Mouse (Mus musculus) heart, postnatal 10 days (tissue): Measurements from ENCODE around the gene Cbfa2t3. TPM values are rescaled to one million over a fixed set of nuclear protein-coding genes. Genes with fewer than 3 reads are reported as not detected.

ENCODE experiments used
- DNase-seq, 2 experiments: peaks; one replicate each; pipeline ENCODE4 v3.0.0; 2021
- intact Hi-C: fragments of 180-260 bp; cut with DNase I; formaldehyde crosslinking; loops from one replicate; pipeline ENCODE4 v1.15.1; 2025
- total RNA-seq, 2 experiments: library from RNA; stranded (reverse); gene quantifications; 2 replicates each; pipeline ENCODE4 v1.2.3; 2021

The Cbfa2t3 gene
- total RNA-seq, 2 experiments from 2014 or later: 22.2 to 24.5 TPM

DNA sequence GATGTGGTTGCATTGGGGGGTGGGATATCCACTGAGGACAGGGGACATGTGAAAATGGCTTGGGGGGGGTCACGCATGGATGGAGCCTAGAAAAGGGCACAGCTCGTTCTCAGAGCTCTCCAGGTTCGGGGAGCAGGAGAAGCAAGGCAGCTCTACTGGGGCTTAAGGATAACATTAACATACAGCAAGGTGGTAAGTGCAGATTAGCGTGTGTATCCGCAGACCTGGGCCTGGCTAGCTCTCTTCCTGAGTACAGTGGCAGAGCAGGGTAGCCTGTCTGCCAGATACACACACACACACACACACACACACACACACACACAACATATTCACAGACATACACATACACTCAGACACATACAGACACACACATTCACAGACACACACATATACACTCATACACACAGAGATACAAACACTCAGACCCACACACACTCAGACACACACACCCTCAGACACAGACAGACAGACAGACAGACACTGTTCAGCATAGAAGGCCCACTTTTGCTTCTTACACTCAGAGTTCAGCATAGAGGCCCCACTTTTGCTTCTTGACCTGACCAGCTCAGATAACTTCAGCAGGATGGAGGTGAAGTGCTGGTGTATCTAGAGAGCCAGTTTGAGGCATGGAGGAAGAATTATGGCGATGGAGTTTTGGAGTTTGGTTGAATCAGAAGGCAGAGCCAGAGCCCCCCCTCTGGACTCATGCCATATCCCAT lies 80.1 kb downstream of the Cbfa2t3 start:
- intact Hi-C loops: loop anchor here (1.0 to 10.0 kb wide), 4 partner anchors 60 to 576 kb away; no protein-coding TSS in a partner anchor
- DNase-seq: no peak

DNA sequence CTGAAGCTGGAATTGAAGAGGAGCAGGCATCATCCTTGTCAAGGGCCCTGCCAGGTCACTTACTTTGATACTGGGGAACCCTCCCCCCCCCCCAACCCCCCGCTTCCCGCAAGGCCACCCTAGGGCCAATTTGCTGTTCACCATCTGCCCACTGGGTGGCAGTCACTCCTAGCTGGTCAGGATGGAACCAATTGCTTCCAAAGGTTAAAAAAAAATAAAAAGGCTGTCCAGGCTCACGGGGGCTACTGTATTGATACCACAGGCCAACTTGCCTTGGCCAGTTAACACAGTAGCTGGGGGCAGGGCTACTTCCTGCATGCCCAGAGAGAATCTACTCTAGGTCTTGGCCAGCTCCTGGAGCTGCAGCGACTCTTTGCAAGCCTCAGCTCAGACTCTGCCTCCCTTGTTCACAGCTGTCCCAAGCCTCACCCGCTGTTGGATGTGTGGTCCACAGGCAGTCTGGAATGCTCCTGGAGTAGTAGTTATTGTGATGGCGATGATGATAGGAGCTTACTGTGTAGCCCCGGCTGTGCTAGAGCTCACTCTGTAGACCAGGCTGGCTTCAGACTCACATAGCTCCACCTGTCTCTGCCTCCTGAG lies 80.9 kb downstream of the Cbfa2t3 start:
- intact Hi-C loops: loop anchor here (1.0 to 10.0 kb wide), 4 partner anchors 61 to 577 kb away; no protein-coding TSS in a partner anchor
- DNase-seq: peak; percentile 85 to 94

DNA sequence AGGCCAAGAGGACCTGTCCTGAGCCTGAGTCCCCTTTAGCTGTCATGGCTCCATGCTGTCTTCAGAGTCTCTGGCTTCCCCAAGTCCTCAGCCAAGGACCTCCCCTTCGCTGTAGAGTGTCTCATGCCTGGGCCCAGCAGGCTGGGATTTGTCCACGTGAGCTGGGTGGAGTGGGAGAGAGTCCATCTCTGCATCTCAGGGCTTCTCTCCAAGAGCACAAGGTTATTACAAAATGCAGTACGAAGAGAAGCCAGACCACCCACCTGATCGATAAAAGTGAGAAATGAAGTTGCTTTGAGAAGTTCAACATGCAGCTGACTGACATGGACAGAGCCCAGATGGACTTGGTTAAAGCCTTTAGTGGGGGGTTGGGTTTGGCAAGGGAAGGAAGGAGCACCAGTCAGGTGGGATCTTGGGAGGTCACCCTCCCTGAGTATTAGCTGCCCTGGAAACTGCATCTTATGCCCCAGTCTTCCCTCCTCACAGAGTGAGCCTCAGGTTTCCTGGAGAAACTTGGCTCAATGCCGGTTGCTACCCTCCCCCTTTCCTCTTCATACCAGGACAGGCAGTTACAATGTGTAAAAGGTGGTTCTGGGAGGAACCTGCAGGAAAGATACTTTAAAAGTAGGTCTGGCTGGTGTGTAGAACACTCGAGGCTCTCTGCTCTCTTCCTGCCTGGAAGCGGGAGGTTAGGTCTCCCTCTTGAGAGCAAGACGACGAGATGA lies 82.6 kb downstream of the Cbfa2t3 start:
- peak in 1 of 2 experiments; percentile 48 for DNase-seq
- intact Hi-C loops: loop anchor here (5.0 to 10.0 kb wide), 2 partner anchors 196 to 578 kb away; no protein-coding TSS in a partner anchor

DNA sequence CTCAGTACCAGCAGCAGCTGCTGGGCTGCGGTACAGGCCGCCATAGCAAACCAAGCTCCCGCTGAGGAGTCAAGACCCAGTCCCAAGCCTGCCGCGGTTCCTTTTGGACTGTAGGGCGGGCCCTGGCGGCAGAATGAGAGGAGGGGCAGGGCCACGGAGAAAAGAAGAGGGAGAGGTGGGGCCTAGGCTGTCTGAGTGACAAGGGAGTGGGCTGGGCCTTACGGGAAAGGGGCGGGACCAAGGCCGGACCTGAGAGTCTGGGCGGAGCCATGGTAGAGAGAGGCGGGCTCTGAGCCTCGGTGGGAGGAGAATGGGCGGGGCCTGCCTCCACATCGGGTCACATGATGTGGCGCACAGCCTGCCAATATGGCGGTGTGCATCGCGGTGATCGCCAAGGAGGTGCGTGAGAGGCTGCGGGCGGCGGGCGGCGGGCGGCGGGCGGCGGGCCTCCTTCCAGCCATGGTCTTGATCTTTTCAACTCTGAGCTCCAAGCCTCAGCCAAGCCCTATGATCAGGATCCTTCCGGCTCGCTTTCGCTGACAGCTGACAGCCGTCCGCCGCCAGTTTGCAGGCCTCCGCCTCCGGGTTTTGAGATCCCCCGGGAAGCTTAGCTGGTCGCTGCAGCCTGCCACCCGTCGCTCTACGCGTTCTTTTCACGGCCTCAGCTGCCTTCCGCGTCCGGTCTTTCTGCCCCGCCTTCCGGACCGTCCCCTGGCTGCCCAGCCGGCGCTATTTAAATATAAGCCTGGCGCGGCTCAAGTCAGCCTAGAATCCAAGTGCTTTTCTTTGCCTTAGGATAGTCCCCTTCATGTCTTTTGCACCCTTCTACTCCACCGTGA lies 87.4 kb downstream of the Cbfa2t3 start, which contains the start of the genes Galns and Trappc2l:
Gene Galns, minus strand, starts transcription at position 169 of the 839 bp plus-strand sequence.
Gene Trappc2l, plus strand, starts transcription at position 346 of the 839 bp plus-strand sequence.
- DNase-seq: peak; percentile 96
- intact Hi-C loops: loop anchor here (2.0 to 10.0 kb wide), 3 partner anchors 45 to 583 kb away; no protein-coding TSS in a partner anchor

DNA sequence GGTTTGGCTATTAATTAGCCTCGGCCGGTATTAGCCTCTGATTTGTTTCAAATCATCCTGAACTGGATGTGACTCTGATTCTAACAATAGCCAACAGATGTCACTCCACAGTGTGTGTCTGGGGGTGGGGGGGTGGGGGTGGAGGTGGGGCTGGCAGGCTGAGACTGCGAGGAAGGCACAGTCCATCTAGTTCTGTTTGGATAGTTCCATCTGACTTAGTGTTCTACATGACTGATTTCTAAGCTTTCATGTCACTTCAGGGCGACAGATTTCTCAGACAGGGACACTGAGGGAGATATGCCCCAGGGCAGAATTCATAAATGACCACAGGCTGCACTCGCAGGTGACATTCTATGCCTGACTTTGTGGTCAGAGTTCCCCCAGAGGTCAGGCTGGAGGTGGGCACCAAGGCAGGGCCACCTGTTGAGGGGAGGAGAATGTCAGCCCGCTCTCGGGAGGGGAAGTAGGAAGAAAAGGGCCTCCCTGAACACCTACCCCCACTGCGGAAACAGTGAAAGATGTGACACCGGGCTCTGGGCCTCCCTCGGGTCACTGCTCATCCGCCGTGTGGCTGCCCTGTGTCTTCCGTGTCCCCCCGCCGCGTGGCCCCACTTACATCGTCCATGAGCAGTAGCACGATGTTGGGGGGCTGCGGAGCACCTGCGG lies 88.2 kb downstream of the Cbfa2t3 start:
- intact Hi-C loops: loop anchor here (2.0 to 10.0 kb wide), 3 partner anchors 44 to 584 kb away; no protein-coding TSS in a partner anchor
- DNase-seq: no peak

DNA sequence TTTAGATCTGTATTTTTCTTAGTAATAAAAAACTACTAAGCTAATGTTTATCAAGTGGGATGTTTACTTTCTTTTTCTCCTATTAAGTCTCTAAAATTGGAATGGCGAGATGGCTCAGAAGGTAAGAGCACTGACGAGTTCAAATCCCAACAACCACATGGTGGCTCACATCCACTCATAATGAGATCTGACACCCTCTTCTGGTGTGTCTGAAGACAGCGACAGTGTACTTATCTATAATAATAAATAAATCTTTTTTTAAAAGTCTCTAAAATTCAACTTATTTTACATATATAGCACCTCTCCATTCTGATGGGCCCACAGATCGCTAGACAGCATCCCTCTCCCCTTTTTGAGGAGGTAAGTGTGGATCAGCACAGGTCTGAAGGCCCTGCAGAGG lies 88.7 kb downstream of the Cbfa2t3 start:
- intact Hi-C loops: loop anchor here (2.0 to 10.0 kb wide), 3 partner anchors 43 to 585 kb away; no protein-coding TSS in a partner anchor
- DNase-seq: no peak

DNA sequence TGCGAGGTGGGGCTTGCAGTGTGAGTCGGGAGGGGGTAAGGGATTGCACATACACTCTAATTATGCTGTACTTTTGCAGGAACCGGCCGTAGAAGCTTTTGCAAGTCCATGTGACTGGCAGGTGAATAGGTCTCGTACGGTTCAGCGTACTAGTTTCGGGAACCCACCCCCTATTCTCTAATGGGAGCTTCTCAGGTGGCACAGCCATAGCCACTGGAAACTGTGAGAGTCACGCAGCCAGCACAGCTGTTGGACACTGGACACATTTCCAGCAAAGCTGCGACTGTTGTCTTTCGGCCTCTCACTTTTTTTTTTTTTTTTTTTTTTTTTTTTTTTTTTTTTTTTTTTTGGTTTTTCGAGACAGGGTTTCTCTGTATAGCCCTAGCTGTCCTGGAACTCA lies 92.1 kb downstream of the Cbfa2t3 start:
- DNase-seq: no peak
- intact Hi-C loops: no loop called here

DNA sequence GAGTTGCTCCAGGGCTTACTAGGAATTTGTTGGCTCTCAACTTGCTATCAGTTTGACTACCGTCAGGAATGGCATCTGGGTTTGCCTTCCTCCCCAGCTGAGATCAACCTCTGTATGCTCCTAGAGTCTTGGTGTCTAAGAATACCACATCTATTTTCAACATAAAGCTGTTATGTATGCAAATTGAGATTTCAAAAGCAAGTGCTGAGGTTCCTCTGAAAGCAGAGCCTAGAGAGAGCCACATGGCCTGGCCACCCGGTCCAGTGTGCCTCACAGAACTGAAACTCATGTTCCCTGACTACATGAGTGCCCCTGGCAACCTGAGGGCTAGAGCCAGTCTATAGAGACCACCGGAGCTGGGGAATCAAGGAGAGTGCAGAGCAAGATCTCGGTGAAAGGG lies 93.5 kb downstream of the Cbfa2t3 start:
- no peak for DNase-seq
- intact Hi-C loops: no loop called here

DNA sequence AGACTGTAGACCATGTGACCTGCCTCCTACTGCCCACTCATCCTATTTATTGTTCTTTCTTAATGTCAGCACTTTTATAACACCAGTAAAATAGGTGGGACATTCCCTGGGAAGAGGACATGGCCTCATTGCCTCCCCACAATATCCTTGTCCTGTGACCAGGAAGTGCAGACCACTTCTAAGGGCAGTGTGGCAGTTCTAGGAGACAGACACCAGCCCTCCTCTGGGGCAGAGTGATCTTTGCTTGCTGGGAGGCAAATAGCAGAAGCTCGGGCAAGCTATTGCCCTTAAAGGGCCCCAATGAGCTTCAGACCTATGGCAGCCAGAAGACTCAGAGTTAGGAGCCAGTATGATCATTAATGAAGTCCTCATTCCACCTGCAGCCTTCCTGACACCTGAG lies 94.3 kb downstream of the Cbfa2t3 start:
- DNase-seq: no peak
- intact Hi-C loops: no loop called here

DNA sequence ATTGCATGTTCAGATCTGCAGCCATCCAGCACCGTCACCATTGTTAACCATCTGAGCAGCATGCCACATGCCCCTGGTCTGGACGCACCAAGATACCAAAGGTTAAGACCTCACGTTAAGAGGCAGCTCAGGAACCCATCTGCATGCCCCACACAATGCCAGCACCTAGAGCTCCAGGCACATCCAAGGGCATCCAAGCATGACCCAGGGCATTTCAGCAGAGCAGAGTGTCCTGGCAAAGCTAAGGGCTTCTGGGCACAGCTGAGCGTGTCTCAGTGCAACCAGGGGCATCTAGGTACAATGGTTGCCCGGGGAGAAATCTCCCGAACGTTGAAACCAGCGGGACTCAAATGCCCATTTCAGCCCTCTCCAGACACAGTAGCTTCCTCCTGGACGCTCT lies 98.2 kb downstream of the Cbfa2t3 start:
- intact Hi-C loops: no loop called here
- no peak for DNase-seq

DNA sequence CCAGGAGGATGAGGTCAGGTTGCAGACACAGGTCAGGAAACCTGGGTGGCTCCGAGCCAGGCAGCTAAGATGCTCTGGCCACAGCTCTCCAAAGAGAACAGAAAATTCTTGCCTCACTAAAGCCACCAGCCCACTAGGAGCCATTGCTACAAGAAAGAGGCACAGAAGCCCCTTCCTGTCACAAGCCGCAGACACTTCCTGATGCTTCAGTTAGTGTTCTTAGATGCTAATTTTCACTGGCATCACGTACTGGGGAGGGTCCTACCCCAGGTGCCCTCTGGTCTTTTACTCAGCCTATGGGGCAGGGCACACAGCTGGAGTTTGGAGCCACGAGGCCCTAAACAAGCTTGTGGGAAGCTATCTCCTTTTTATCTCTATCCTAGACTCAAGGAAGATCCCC lies 102.9 kb downstream of the Cbfa2t3 start:
- DNase-seq: no peak
- intact Hi-C loops: no loop called here

DNA sequence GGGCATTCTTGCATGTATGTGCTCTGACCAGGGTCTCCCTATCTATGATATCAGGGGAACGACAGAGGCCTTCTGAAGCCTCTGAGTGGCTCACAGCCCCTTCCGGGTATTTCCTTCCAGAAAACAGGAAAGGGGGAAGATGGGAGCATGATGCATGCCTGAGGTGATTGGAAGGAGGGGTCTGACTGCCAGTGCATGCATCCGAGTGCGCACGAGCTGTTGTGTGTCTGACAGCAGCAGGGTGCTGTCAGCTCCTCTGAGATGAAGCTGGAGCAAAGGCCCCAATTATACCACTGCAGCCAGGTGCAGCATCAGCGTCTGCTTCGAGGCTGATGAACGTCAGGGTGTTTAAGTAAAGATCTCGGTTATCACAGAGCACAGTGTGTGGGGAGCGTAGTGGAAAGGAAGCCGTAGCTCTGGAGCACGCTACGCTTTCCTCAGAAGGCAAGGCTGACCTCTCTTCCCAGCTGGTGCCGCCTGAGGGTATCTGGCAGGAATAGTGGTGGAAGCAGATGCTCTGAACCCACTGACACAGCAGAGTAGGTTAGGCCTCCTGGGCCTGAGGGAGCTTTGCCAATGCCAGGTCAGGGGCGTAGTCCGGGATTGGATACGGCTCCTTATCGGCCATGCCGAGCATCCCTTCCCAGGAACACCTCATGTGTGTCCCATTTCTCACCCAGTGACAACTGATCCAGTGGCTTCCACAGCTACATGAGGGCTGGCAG lies 105.0 kb downstream of the Cbfa2t3 start:
- intact Hi-C loops: no loop called here
- no peak for DNase-seq

DNA sequence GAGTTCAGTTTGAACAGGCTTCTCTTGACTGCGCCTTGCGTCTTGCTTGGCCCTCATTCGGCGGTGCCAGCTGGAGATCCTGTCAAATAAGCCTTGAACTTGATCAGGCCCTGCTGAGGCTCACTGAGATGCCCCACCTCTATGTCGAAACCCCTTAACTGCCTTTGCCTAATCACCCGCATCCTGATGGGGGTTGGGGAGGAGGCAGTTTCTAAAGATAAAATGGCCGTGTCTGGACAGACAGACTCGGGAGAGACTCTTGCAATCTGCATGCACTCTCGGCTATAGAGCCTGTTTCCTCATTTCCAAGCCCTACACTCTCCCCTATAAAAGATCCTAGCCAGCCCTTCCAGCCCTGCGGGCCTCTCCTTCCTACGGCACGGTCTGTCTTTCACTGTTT lies 105.7 kb downstream of the Cbfa2t3 start:
- no peak for DNase-seq
- intact Hi-C loops: no loop called here

DNA sequence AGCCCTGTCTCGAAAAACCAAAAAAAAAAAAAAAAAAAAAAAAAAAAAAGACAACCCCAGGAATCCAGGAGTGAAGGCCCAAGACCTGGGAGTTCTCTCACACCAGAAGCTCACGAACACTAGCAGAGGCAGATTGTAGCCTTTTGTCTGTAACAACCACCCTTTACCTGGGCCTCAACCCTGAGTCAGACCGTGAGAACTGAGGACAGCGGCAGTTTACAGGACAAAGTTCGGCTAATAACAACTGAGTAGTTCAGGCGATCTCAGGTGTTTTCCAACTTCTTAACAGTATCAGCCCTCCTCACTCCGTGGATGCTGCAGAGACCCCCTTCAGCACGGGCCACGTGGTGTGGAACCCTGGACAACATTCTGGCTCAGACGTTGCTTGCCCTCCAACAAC lies 112.2 kb downstream of the Cbfa2t3 start:
- intact Hi-C loops: no loop called here
- DNase-seq: no peak

DNA sequence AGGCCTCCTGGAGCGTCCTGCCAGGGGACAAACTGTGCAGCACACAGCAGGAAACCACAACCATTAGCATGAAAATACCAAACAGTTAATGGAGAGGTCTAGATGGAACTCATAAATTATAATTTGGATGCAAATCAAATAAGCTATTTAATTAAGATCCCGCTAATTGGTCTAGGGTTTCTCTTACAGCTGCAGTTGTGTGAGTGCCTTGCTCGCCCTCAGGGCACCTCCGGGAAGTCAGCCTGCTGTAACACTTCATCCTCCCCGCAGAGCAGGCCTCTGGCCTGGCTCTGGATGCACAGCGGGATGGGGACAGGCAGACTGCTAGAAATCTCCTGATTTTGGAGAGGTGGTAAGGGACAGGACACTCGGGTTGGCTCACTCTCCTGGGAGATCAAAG lies 112.7 kb downstream of the Cbfa2t3 start:
- no peak for DNase-seq
- intact Hi-C loops: no loop called here

DNA sequence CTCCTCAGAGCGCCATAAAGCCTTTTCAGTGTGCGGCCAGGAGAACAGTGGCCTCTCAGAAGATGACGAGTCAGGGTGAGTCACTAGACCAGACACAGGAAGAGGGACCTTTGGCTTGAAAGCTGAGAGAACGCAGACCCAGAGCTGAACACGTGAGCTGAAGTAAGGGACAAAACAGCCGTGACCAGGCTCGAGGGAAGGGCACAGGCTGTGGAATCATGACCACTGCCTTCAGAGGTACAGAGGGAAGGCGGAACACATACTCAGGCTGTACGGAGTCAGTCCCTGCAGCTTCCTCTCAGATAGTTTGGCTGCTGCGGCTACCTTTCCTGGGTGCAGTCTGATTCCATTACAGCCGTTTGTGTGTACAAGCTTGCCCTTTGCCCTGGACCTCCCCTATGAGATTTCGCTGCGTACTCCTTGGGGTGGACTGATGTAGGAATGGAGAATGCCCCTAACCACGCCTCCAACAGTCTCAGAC lies 113.5 kb downstream of the Cbfa2t3 start:
- intact Hi-C loops: no loop called here
- DNase-seq: no peak

DNA sequence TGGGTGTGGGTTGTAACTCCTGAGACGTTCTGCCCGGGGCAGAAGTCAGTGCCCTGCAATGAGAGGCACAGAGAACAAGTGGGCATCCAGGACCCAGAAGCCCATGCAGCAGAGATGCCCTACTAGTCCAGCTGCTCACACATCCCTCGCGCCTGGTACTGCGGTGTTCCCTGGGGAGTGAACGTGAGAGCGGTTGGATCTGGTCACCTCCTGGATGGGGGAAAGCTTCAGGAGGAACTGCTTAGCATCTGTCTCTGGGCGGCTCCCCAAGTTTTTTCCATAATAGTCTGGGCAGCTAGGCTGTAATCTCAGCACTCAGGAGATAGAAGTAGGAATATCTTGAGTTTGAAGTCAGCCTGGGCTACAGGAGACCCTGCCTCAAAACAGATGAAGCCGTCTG lies 113.9 kb downstream of the Cbfa2t3 start:
- intact Hi-C loops: no loop called here
- DNase-seq: no peak

DNA sequence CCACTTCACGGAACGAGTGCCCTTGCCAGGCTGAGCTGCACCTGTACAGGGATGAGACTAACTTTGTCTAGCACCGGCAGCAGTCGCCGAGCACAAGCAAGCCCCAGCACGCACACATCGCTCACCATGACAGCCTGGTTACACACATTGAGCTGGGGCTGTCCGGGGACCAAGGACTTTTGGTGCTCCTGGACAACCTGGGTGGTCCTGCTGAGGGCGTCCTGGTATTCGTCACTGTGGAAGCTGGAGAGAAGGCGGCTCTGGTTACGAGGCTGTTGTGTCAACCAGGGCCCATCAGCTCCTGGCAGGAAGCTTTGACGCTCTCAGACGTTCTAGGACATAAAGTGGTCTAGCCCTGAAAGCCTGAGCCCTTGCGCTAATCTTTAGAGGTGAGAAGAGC lies 118.0 kb downstream of the Cbfa2t3 start:
- intact Hi-C loops: no loop called here
- DNase-seq: no peak

DNA sequence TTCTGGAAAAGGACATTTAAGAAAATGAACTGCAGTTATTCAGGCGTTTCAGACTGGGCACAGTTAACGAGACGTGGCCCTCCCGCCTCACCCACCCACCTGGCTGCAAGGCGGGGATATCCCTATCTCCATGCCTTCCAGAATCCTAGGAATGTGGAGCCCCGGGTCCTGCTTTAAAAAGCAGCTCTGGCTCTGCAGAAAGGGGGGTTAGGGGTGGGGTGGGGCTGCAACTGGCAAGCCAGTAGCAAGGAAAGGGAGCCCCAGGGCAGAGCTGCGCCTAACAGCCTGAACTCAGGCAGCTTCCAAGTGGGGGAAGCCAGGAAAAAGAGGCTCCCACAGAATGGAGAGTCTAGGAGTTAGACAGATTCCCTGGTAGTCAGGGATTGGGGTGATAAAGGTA lies 119.7 kb downstream of the Cbfa2t3 start:
- intact Hi-C loops: no loop called here
- DNase-seq: no peak
